Comparison of ENCODE assay signal across 15 mouse cellular contexts in the genomic region with DNA sequence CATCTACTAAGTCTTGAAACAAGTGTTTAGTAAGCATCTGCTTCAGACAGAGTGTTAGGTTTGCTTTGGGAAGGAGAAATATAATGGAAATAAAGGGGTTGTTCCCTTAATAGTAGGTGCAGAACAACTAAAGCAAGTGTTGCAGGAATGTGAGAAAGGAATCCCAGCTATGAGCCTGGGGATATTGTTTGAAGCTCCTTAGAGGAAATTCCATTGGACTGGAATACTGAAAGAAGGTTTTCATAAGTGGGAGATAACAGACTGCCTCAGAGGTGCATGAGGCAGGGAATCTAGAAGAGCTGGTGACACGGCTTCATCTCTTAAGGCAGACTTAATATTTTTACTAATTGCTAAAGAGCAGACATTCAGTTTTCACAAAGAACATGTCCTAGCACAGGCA.
"Had no signal": no experiment of that assay in that cellular context is flagged by ENCODE, and none has a peak within 500 bp of the region (broad histone marks: within the 10 kb centered on the region; RNA-seq: fewer than 3 reads in every experiment).

No protein-coding gene starts in this region.

- H3K36me3 ChIP-seq: limb, embryonic 12.5 days; limb, embryonic 15.5 days had no signal

- H3K4me1 ChIP-seq: limb, embryonic 12.5 days; limb, embryonic 15.5 days had no signal

- H3K9me3 ChIP-seq: limb, embryonic 12.5 days; limb, embryonic 15.5 days had no signal

- H3K4me2 ChIP-seq: limb, embryonic 12.5 days; limb, embryonic 15.5 days; liver, embryonic 11.5 days; midbrain, embryonic 11.5 days had no signal

- H3K27me3 ChIP-seq: limb, embryonic 12.5 days; limb, embryonic 15.5 days had no signal

- DNase-seq: kidney, adult 18-20 months; kidney, adult 9 months; kidney, postnatal 14 days; kidney, postnatal 4 days; left cerebral cortex, postnatal 4 days; liver, postnatal 0 days; midbrain, embryonic 14.5 days; thymus, adult 18-20 months; thymus, postnatal 36 days had no signal

- H3K4me3 ChIP-seq: limb, embryonic 12.5 days; limb, embryonic 15.5 days had no signal

- H3K9ac ChIP-seq: limb, embryonic 12.5 days; limb, embryonic 15.5 days; liver, embryonic 14.5 days; liver, postnatal 0 days had no signal

- ATAC-seq: intestine, embryonic 16.5 days; liver, postnatal 0 days had no signal

- H3K27ac ChIP-seq: limb, embryonic 12.5 days; limb, embryonic 15.5 days; liver, embryonic 14.5 days had no signal
